Mouse (Mus musculus) spleen, adult 2 months (tissue): ENCODE measurements around the gene Emcn. TPM values are rescaled to one million over a fixed set of nuclear protein-coding genes. Genes with fewer than 3 reads are reported as not detected.

Source experiments
- DNase-seq, 2 experiments: peaks; one replicate each; pipeline versions ENCODE4 v3.0.0 to v3.0.0-alpha.2; 2012 to 2021; ENCODE audit warnings: low spot score in 2 of 2, low read depth in 1 of 2
- H3K27ac ChIP-seq: fragments of 200-500 bp; 2 replicates; pipeline ENCODE4 v1.5.1; 2012; ENCODE audit warnings: low read length, inconsistent platforms; ENCODE audit not compliant: insufficient read depth
- H3K27me3 ChIP-seq: fragments of 200-500 bp; 2 replicates; pipeline ENCODE4 v1.6.1; 2012; ENCODE audit warnings: mild to moderate bottlenecking, moderate library complexity, low read length, inconsistent platforms; ENCODE audit not compliant: control insufficient read depth, insufficient read depth
- H3K36me3 ChIP-seq: fragments of 200-500 bp; 2 replicates; pipeline ENCODE4 v1.6.1; 2012; ENCODE audit warnings: mild to moderate bottlenecking, low read length, inconsistent platforms; ENCODE audit not compliant: control insufficient read depth, insufficient read depth
- H3K4me1 ChIP-seq: fragments of 200-500 bp; 2 replicates; pipeline ENCODE4 v1.6.1; 2011; ENCODE audit warnings: inconsistent platforms; ENCODE audit not compliant: control insufficient read depth, insufficient read depth, insufficient read length
- H3K4me3 ChIP-seq: fragments of 200-500 bp; 2 replicates; pipeline ENCODE4 v1.5.1; 2011; ENCODE audit warnings: mild to moderate bottlenecking, inconsistent platforms; ENCODE audit not compliant: insufficient read depth, insufficient read length; ENCODE audit errors: extremely low read depth
- CTCF ChIP-seq: fragments of 200-500 bp; IDR thresholded peaks from 2 replicates; pipeline ENCODE4 v1.5.1; 2011; ENCODE audit warnings: mild to moderate bottlenecking, inconsistent platforms; ENCODE audit not compliant: insufficient read depth, insufficient read length, insufficient replicate concordance; ENCODE audit errors: extremely low read depth
- POLR2A ChIP-seq: fragments of 200-500 bp; IDR thresholded peaks from 2 replicates; pipeline ENCODE4 v1.6.1; 2011; ENCODE audit warnings: low read depth, low read length, inconsistent platforms
- WGBS: fragments of 180-500 bp; shearing (Covaris S2); methylation state at CpG from one replicate; pipeline ENCODE4 v1.1.7; 2018; 5-methylcytosine and 5-hydroxymethylcytosine counted together
- polyA plus RNA-seq: library from polyadenylated mRNA; depleted of rRNA; stranded (reverse); fragments of >200 nt; gene quantifications from 2 replicates; pipeline ENCODE4 v1.2.3, GENCODE M21; 2012

Gene Emcn
- polyA plus RNA-seq, 1 experiment = 0.77 TPM

GRCm38 (mm10) chr3:137466766-137467165 lies 125.9 kb downstream of the Emcn start:
- H3K27ac ChIP-seq = no peak overlapping the region

GRCm38 (mm10) chr3:137467386-137467785 lies 126.5 kb downstream of the Emcn start:
- no peak for DNase-seq
- H3K4me3 ChIP-seq = no peak overlapping the region
- 70% methylated on average over 1 of the region's 1 CpGs for WGBS
- no peak overlapping the region for H3K27ac ChIP-seq
- H3K27me3 ChIP-seq = no peaks in the 10 kb centered on the region
- no peaks in the 10 kb centered on the region for H3K4me1 ChIP-seq
- no peaks in the 10 kb centered on the region for H3K36me3 ChIP-seq
- no peak for TF ChIP-seq CTCF
- TF ChIP-seq POLR2A = no peak

More at GRCm38 (mm10) chr3:137466766-137467165, 125.9 kb downstream of the Emcn start:
- TF ChIP-seq POLR2A (no peak), CTCF (no peak)
- no peak for DNase-seq
- Histone ChIP-seq H3K4me3 (no peak overlapping the region), H3K4me1 (no peaks in the 10 kb centered on the region), H3K27me3 (no peaks in the 10 kb centered on the region), H3K36me3 (no peaks in the 10 kb centered on the region)
- 91% methylated on average over 4 of the region's 4 CpGs for WGBS

GRCm38 (mm10) chr3:137472145-137472544 lies 131.3 kb downstream of the Emcn start:
- H3K36me3 ChIP-seq = no peaks in the 10 kb centered on the region
- no peak for DNase-seq
- no peaks in the 10 kb centered on the region for H3K4me1 ChIP-seq
- H3K4me3 ChIP-seq = no peak overlapping the region
- TF ChIP-seq CTCF (no peak), POLR2A (no peak)
- WGBS = 92% methylated on average over 1 of the region's 1 CpGs
- H3K27ac ChIP-seq = no peak overlapping the region
- H3K27me3 ChIP-seq = no peaks in the 10 kb centered on the region

- TF ChIP-seq CTCF = no peak
- no peak for TF ChIP-seq POLR2A
- no peaks in the 10 kb centered on the region for H3K27me3 ChIP-seq
- H3K36me3 ChIP-seq = no peaks in the 10 kb centered on the region
- no peak for DNase-seq
- WGBS = 84% methylated on average over 7 of the region's 7 CpGs
- no peak overlapping the region for H3K4me3 ChIP-seq
- H3K4me1 ChIP-seq = no peaks in the 10 kb centered on the region
- H3K27ac ChIP-seq = no peak overlapping the region
These were observed 139.0 kb downstream of the Emcn start for GRCm38 (mm10) chr3:137479761-137480339.

GRCm38 (mm10) chr3:137481157-137481556 lies 140.3 kb downstream of the Emcn start:
- no peak overlapping the region for H3K4me3 ChIP-seq
- TF ChIP-seq CTCF (no peak), POLR2A (no peak)
- DNase-seq = no peak
- H3K27me3 ChIP-seq = no peaks in the 10 kb centered on the region
- no peaks in the 10 kb centered on the region for H3K4me1 ChIP-seq
- no peaks in the 10 kb centered on the region for H3K36me3 ChIP-seq
- no peak overlapping the region for H3K27ac ChIP-seq
